Mouse (Mus musculus): ENCODE data around the gene Cox7c. TPM values are rescaled to one million over a fixed set of nuclear protein-coding genes. Genes with fewer than 3 reads are reported as not detected.

The Cox7c gene
- 4.9 and 115 TPM in 2 replicates for polyA plus RNA-seq (2012; ENCODE audit: low replicate concordance)

GRCm38 (mm10) chr13:86046254-86046951, at the start of gene Cox7c:
TSS of gene Cox7c (minus strand) at chr13:86046904.

Measured in leukemia stem cell, adult 10-12 weeks (primary cell).